In genomic region chr17:56003000-56003399, GRCm38 (mm10) we compare ENCODE assay signal across 26 mouse cellular contexts. TPM values are rescaled to one million over a fixed set of nuclear protein-coding genes. Genes with fewer than 3 reads are reported as not detected.
"Had no signal": no experiment of that assay in that cellular context is flagged by ENCODE, and none has a peak within 500 bp of the region (broad histone marks: within the 10 kb centered on the region; RNA-seq: fewer than 3 reads in every experiment).

No protein-coding gene starts in this region.

- ATAC-seq: liver, embryonic 12.5 days; midbrain, embryonic 13.5 days; midbrain, embryonic 16.5 days had no signal

- H3K27ac ChIP-seq: layer of hippocampus, adult 2 months; limb, embryonic 10.5 days; limb, embryonic 13.5 days; liver, embryonic 12.5 days; liver, embryonic 15.5 days; lung, embryonic 15.5 days; midbrain, embryonic 10.5 days; midbrain, embryonic 13.5 days; neural tube, embryonic 13.5 days; stomach, embryonic 15.5 days had no signal

- H3K4me3 ChIP-seq: layer of hippocampus, adult 2 months; limb, embryonic 10.5 days; limb, embryonic 13.5 days; liver, embryonic 12.5 days; liver, embryonic 15.5 days; lung, embryonic 15.5 days; megakaryocyte, embryonic 14.5 days; midbrain, embryonic 10.5 days; midbrain, embryonic 13.5 days; myocyte; neural tube, embryonic 13.5 days; stomach, embryonic 15.5 days had no signal

- DNase-seq: kidney, postnatal 14 days; kidney, postnatal 4 days; layer of hippocampus, adult 9-11 months; liver; lung, adult 18-20 months; lung, postnatal 10 days; lung, postnatal 4 days; retina, postnatal 1 day; right cerebral cortex, postnatal 25 days; spleen, adult 18-20 months; thymus, postnatal 25 days had no signal

RNA-seq across cellular contexts. Expression of gene Stap2, which starts 2.4 kb away (rescaled TPM):
- total RNA-seq: monocyte, adult 5-6 weeks had no signal

RNA-seq across cellular contexts. Expression of gene Fsd1, which starts 16.7 kb away (rescaled TPM):
- total RNA-seq: monocyte, adult 5-6 weeks; neutrophil, adult 5-6 weeks had no signal

RNA-seq across cellular contexts. Expression of gene Shd, which starts 32.7 kb away (rescaled TPM):
- total RNA-seq: monocyte, adult 5-6 weeks had no signal
